Mouse (Mus musculus): ENCODE data around the gene Pagr1a.
A peak's percentile ranks its signal among the peaks of the same experiment; 100 is the strongest.

Gene Pagr1a

DNA sequence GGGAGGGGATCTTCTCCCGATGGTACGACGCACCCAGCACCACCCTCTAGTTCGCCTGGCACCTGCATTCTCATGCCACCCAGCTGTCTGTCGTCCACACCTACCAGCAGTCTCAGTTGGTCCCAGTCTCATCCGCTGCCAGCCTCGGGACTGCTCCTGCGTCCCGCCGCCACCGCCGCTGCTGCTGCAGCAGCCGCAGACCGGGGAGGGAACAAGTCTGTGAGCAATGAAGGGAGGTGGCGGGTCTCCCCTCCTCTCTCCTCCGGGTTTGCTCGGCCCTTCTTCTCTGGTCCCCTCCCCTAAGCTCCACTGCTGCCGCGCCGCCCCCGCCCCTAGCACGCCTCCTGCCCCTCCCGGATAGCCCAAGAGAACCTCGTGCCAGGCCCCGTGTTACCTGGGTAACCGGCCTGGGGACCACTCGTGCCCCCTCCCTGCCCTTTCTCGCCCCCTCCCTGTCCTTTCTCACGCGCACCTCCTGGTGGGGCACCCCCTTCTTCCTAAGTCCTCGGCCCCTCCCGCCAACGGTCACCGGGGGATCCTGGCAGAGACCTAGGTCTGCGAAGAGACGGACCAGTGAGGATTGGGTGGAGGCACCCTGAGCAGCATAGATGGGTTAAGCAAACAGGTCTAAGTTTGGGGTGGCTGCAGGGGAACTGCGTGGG is 3.9 kb upstream of the Pagr1a start, which contains the start of the genes Gm42742 and Prrt2:
TSS of gene Gm42742 (minus strand) at position 197 of the 662 bp plus-strand sequence.
TSS of gene Prrt2 (minus strand) at position 311 of the 662 bp plus-strand sequence.
- DNase-seq (ENCODE audit: extremely low spot score, low spot score), result peak; percentile 66

DNA sequence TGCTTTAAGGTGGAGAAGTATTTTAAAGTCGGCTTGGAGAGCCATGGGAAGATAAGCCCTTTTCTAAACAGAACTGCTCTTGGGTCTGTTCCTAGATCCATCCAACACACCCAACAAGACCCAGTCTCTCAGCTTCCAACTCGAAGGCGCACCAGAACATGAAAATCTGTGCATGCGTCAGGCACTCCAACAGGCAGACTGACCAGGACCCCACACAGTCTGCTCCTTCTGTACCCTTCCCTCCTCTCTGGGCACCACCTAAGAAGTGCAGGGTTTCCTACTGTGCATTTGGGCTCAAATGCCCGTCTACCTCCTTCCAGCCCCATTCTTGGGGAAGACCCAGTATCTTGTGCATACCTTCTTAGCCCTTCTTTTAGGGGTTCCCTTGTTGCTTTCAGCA is 3.3 kb upstream of the Pagr1a start:
- peak; percentile 14 for DNase-seq (ENCODE audit: extremely low spot score, low spot score)

DNA sequence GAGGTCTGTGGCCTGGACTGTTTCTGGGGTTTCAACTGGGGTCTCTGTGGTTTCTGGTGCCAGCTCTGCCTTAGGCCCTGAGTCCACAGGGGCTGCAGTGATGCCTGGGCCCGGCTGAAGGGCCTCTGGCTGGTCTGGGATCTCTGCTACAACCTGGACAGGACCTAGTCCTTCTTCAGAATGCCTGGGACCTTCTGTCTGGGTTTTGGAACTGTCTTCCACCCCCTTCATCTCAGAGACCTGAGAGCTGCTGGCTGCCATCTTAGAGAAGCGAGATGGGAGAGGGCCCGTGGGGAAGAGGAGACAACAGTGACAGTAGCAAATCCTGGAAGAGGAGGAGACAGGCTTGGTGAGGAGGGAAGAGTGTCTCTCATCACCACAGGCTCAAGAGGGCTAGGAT is 2.9 kb upstream of the Pagr1a start:
- no peak for DNase-seq (ENCODE audit: extremely low spot score, low spot score)

DNA sequence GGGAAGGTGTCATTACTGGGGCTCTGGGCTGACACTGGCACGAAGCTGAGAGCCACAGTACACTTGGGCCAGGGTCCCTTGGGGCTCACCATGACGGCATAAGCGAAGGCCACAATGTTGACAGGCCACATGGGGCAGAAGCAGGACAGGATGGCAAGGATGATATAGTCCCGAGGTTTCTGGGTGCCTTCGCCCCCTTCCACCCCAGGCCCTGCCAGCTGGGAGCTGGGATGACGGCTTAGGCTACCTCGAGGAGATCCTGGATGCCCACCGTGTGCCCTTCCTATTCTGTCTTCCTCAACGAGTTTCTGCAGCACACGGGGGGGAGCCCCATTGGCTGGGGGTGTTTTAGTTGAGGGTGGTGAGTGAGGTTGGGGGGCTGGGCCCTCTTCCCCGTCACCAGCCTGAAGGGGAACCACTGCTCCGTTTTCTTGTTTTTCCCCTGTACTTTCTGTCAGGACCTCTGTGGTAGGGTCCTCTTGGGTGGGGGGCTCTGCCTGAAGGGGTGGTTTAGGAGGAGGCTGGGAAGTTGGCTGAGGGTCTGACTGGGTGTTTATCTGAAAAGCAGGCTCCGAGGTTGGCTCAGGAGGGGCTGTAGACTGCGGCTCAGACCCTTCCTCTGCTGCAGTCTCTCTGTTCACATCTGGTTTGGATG is 2.3 kb upstream of the Pagr1a start:
- DNase-seq (ENCODE audit: extremely low spot score, low spot score), result no peak

DNA sequence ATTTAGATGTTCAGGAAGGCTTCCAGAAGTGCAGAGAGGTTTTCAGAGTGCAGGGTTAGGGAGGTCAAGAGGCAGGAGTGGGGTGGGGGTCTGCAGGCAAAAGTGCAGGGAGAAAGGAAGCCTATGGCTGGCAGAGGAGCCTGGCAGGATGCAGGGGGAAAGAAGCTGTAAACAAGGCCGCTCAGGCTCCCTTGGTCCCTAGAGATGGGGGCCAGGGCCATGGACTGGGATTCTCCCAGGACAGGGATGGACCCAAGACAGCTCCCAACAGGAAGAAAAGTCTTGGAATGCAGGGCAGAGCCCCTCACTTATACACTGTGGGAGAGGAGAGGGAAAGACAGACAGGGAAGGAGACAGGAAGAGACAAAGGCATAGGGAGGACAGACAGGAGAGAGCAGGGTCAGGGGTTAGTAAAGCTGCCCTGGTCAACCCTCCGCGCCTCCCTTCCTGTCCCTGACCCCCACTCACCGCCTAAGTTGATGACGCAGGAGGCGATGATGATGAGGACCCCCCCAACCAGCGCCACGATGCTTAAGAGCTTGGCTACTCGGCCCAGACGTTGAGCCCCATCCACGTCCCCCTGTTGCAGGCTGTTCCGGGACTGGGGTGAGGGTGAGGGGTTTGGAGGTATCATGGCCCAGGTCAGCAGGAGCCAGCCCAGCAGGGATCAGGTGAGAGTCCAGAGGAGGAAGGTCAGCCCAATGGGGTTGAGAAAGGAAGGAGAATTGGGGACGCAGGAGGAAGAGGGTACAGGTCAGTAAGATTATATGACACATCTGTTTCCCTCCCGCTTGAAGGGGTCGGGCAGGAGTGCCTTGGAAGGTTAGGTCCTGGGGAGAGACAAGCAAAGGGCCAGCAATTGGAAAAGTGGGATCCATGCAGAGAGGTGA is 1.5 kb upstream of the Pagr1a start:
- no peak for DNase-seq (ENCODE audit: extremely low spot score, low spot score)

DNA sequence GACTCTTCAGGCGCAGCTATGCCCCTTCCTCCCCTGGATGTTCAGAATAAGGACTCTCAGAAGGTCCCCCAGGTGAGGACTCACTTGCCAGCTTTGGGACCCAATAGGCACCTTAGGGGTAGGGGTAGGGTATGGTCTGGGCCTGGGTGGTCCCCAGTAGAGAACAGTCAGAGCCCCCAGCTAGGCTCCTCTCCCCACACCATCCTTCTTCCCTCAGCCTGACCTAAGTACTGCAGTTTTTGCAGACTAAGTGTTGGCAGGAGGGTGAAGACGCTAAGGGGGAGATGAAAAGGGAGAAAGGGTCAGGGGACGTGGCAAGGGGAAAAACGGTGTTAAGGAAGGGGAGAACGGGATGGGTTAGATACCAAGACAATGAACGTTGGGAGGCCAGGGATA is 796 bp upstream of the Pagr1a start:
- DNase-seq (ENCODE audit: extremely low spot score, low spot score), result peak; percentile 15

DNA sequence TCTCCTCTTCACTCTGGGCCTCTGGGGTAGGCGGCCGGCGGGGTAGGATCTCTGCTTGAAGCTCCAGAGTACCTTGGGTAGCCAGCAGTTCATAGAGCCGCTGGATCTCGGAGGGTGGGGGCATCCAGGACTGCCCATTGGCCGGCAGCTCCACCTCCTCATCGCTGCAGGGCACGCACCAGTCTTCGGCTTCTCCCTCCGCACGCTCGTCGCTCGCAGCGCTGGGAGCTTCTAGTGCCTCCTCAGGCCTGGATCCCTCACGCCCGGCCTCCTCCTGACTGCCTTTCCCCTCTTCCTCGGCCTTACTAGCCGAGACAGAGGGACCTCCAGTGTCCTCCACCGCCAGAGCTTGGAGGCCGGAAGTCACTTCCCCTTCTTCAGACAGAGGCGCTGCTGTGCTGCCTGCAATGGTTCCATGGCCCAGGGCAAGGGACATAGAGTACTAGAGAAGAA is 640 bp downstream of the Pagr1a start:
- no peak for DNase-seq (ENCODE audit: extremely low spot score, low spot score)

DNA sequence TGATC is 869 bp downstream of the Pagr1a start, which contains the start of gene Pagr1b:
TSS of gene Pagr1b (minus strand) at position 4 of the 5 bp plus-strand sequence.
- no peak for DNase-seq (ENCODE audit: extremely low spot score, low spot score)

DNA sequence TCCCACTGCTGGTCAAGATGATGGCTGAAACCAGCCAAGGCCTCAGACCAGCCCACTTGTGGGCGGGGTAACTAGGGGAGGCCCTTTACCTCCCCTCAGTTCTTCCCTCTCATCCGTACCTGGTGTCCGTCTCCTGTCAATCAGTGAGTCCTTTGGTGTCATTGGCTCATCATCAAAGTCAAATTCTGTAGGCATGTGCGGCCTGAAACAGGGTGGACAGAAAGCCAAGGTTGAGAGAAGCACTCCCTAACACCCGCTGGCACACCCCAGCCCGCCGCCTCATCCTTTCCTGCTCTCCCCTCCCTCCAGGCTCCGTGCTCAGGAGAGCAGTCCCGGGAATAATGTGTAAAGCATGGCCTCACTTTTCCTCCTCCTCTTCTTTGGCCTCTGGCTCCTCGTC is 1.1 kb downstream of the Pagr1a start:
- DNase-seq (ENCODE audit: extremely low spot score, low spot score), result peak; percentile 51

DNA sequence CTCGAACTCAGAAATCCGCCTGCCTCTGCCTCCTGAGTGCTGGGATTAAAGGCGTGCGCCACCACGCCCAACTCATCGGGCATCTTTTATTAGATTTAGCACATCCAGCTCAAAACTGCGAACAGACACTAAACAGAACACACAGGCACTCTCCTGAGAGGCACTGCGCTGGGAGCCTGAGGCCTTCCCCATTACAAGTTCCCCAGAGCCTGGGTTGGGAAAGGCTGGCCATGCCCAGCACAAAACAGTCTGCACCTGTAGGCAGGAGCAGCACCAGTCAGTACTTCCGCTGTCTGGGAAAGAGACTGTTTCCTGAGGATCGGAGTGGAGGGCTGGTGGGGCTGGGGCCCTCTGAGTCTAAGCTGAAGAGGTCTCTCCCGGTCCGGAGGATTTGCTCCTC is 2.2 kb downstream of the Pagr1a start:
- no peak for DNase-seq (ENCODE audit: extremely low spot score, low spot score)

DNA sequence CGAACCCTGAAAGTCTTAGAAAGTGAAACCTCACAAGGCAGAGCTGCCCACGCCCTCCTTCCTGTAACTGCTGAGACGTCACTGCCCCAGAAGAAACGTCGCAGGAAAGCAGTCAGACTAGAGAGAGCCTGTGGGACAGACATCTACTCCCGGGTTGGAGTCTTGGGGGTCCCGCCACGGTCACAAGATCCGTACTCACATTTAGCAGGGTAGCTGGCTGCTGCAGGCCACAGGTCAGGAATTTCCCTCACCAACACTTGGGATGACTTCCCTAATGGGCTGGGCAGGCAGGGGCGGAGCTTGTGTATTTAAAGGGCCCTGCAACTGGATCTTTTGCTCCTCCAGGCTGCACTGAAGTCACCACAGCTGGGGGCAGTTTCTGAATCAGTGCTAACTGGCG is 2.8 kb downstream of the Pagr1a start, which contains the start of gene Mvp:
TSS of gene Mvp (minus strand) at position 302 of the 400 bp plus-strand sequence.
- peak; percentile 26 for DNase-seq (ENCODE audit: extremely low spot score, low spot score)

DNA sequence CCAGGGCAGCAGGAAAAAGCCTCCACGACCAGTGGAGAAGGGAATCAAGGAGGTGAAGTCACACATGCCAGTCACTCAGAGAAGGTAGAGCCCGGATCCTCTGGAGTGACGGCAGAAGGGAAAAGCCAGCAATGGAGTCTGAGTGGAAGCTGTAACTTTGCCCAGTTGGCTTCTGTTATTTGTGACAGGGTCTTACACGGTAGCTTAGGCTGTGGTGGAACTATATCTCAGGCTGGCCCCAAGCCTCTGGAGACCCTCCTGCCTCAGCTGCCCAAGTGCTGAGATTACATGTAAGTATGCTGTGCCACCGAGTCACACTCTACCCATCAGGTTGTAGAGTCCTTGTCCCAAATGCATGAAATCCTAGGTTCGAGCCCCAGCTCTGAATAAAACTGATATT is 3.8 kb downstream of the Pagr1a start:
- no peak for DNase-seq (ENCODE audit: extremely low spot score, low spot score)

DNA sequence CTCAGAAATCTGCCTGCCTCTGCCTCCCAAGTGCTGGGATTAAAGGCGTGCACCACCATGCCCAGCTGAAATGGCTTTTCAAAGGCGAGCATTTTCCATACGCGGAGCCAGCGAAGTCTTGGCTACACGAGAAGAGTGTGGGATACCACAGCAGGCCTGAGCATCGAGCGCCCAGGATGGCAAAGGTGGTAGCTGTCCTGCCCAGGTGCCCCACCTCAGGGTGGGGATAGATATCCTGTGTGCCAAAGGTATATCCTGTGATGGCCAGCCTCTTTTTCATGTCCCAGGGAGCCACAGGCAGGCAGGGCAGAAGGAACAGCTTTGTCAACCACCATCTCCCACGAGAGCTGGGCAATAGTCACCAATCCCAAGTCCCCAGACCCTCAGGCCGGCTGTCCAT is 4.3 kb downstream of the Pagr1a start:
- no peak for DNase-seq (ENCODE audit: extremely low spot score, low spot score)

DNA sequence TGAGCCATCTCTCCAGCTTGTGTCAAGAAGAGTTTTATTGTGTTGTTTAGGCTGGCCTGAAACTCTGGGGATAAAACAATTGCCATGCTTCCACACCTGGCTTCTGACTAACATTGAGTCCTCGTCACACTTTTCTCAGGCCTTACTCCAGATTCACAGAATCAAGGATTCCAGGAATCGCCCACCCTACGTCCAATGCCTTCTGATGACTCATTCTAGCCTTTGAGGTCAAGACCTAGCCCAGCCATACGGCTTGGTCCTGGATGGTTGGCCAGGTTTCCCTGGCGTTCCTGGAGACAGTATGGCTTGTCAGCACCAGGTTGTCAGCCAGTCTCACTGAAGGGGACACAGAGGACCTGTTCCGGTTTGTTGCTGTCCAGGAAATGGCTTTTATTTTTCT is 4.8 kb downstream of the Pagr1a start:
- no peak for DNase-seq (ENCODE audit: extremely low spot score, low spot score)

DNA sequence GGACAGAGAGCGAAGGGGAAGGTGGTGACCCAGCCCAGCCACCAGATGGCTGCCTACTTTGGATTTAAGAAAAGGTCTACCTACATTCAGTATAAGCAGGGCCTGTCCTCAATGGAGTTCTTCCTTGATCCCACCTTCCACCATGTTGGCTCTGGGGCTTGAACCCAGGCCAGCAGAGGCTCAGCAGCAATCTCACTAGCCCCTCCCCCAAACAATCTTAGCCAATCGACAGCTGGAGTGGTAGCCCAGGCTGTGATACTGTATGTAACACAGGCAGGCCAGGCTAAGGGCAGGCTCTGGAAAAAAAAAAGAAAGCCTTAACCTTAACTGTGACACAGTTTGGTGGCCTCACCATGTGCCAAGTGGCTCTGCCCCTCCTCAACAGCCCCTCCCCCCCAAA is 5.4 kb downstream of the Pagr1a start:
- DNase-seq (ENCODE audit: extremely low spot score, low spot score), result no peak

DNA sequence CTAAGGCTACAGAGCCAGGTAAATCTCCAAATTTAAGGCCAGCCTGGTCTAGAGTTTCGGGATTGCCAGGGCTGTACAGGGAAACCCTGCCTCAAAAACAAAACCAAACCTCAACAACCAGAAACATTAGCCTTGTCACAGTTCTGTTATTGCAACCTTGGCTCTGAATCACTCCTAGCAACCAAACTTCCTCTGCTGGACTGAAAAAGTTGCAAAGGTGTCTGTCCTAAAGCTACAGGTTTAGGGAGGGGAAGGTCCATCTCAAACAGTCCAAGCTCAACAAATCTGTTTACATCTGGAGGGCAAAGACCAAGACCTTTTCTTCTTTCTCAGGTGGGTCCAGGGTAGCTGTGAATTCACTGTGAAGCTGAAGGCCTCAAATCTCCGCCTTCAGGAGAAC is 6.1 kb downstream of the Pagr1a start:
- no peak for DNase-seq (ENCODE audit: extremely low spot score, low spot score)

DNA sequence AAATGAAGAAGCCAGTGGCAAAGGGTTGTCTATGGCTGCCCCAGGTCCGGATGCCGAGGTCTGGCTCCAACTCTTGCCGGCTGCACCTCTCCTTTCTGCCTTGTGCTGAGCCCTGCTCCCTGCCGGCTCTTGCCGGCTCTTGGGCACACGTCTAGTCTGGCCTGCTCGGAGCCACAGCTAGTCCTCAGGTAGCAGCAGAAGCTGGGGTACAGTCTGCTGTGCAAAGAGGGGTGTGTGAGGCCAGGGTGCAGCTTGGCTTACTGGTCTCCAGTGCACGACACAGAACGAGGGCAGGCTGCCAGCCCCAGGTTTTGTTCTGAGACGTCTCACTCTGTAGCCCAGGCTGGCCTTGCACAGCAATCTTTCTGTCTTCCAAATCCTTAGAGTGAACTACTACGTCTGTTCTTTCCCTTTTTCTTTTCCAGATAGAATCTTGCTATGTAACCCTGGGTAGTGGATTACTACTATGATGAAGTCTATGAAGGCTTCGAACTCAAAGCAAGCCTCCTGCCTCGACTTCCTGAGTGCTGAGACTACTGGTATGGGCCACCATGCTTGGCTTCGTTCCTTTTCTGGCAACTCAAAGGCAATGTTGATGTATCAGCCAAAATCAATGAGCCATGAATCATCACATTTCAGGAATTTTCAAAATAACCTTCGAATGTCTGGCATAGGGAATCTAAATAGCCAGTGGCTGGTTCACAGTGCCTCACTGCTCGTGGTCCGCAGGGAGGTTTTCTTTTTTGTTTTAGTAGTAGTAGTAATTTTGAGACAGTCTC is 7.7 kb downstream of the Pagr1a start:
- no peak for DNase-seq (ENCODE audit: extremely low spot score, low spot score)

DNA sequence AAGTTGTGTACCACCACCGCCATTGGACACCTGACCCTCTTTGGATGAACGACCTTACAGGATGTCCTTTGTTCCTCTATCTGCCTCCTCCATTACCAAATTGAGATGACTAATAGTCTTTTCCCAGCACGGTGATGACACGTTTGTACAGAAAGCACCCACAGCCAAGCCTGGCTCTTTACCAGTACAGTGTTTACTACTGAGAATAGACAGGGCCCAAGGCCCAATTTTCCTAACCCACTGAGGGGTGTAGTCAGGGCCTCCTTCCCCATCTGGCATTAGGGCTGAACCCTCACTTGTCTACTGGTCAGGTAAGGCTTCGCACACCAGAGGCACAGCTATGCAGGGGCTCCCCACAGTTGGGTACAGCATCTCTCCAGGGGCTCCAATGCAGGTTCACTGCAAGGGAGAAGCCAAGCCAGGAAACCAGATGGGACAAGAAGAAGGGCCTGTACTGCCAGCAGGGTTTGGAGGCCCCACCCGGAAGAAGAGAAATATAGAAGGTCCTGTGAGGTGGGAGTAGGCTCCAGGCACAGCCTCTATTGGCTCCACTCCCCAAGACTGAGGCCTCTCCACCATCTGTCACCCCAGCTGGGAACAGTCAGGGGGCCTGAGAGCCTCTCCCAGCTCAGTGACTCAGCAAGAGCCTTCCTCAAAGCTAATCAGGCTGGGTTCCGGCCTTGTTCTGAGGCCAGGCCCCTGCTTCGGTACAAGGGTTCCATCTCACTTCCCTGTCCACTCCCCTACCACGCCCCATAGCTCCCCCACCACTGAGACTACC is 8.7 kb downstream of the Pagr1a start:
- no peak for DNase-seq (ENCODE audit: extremely low spot score, low spot score)

DNA sequence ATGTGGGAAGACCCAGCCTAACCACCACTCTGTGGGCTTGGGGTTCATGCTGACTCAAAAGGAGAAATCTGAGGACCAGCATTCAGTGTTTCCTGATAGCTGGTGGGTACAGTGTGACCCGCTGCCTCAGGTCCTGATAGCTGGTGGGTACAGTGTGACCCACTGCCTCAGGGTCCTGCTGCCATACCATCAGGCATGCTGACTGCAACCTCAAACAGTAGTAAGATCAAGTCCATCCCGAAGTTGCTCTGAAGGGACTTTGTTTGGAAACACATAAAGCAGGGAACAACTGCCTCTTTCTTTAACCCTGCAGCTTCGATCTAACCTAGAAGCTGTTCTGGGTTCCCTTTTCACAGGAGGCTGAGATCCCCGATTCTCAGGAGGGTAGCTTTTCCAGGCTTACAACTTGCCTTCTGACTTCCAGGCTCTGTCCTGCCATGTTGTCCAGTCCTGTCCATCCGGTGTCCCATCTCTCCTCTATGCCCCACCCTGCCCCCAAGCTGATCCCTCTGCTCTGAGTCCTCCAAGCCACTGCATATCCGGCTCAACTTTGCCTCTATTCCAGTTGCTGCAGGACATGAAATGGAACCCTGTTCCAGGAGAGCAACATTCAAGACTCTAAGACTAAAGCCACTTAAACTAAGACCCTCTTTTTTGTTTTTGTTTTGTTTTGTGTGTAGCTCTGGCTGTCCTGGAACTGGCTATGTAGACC is 9.7 kb downstream of the Pagr1a start:
- no peak for DNase-seq (ENCODE audit: extremely low spot score, low spot score)

DNA sequence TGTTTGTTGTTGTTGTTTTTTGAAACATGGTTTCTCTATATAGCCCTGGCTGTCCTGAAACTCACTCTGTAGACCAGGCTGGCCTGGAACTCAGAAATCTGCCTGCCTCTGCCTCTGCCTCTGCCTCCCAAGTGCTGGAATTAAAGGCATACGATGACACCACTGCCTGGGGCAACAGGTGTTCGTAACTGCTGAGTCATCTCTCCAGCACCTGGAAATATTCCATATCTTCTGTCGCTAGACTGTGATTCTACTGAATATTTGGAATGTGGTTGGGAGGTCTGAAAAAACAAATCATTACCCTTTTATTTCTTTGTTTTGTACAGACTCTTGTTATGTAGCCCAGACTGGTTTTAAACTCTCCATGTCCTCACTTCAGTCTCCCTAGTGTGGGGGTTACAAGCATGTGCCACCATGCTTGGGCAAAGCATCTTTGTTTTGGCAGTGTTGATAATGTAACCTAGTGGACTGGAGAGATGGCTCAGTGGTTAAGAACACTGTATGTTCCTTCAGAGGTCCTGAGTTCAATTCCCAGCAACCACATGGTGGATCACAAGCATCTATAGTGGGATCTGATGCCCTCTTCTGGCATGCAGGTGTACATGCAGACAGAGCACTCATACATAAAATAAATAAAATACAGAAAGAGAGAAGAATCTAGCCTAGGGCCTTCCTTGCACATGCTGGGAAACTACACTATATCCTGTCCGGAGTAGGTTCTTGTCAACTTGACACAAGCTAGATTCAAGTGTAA is 12.9 kb downstream of the Pagr1a start:
- no peak for DNase-seq (ENCODE audit: extremely low spot score, low spot score)
